Mouse (Mus musculus) hindbrain, postnatal 0 days (tissue): ENCODE measurements around the gene Igdcc4. TPM values are rescaled to one million over a fixed set of nuclear protein-coding genes. Genes with fewer than 3 reads are reported as not detected.

Experiments used
- ATAC-seq: fragments of 200-750 bp; cut with Nextera tagmentation; 2 replicates; pipeline ENCODE4 v1.8.0; 2017; ENCODE audit warnings: mild to moderate bottlenecking, moderate TSS enrichment, moderate library complexity
- DNase-seq: peaks from one replicate; pipeline ENCODE4 v3.0.0-alpha.2; 2015; ENCODE audit warnings: low spot score
- H3K27ac ChIP-seq: fragments of 300-500 bp; sonication (generic); 2 replicates; pipeline ENCODE4 v1.5.1; 2014; ENCODE audit warnings: mild to moderate bottlenecking
- H3K27me3 ChIP-seq: fragments of 300-500 bp; sonication (generic); 2 replicates; pipeline ENCODE4 v1.6.1; 2014; ENCODE audit warnings: low read length, mixed read lengths; ENCODE audit not compliant: insufficient read depth
- H3K36me3 ChIP-seq: fragments of 300-500 bp; sonication (generic); 2 replicates; pipeline ENCODE4 v1.6.1; 2014; ENCODE audit warnings: low read length, mixed read lengths; ENCODE audit not compliant: insufficient read depth
- H3K4me1 ChIP-seq: fragments of 300-500 bp; sonication (generic); 2 replicates; pipeline ENCODE4 v1.6.1; 2014; ENCODE audit warnings: antibody characterized with exemption, low read length, mixed read lengths; ENCODE audit not compliant: insufficient read depth
- H3K4me2 ChIP-seq: fragments of 300-500 bp; sonication (generic); 2 replicates; pipeline ENCODE4 v1.6.1; 2014; ENCODE audit warnings: low read depth, mild to moderate bottlenecking, low read length, moderate library complexity, mixed read lengths
- H3K4me3 ChIP-seq: fragments of 300-500 bp; sonication (generic); 2 replicates; pipeline ENCODE4 v1.5.1; 2014; ENCODE audit warnings: low read length
- H3K9ac ChIP-seq: fragments of 300-500 bp; sonication (generic); replicated peaks from 2 replicates; pipeline ENCODE4 v1.6.1; 2014; ENCODE audit warnings: mild to moderate bottlenecking, low read length, moderate library complexity, mixed read lengths
- H3K9me3 ChIP-seq: fragments of 300-500 bp; sonication (generic); 2 replicates; pipeline ENCODE4 v1.6.1; 2016; ENCODE audit warnings: low read length, mixed read lengths
- CTCF ChIP-seq: IDR thresholded peaks from 2 replicates; pipeline ENCODE4 v1.5.1; 2016; ENCODE audit warnings: antibody characterized with exemption, control low read depth, low read depth
- WGBS: fragments of 180-500 bp; shearing (Covaris S2); extraction: QIAGEN DNeasy Blood & Tissue Kit; methylation state at CpG from one replicate; pipeline ENCODE4 v1.1.7; 2014; 5-methylcytosine and 5-hydroxymethylcytosine counted together
- polyA plus RNA-seq: library from polyadenylated mRNA; unstranded; fragments of >200 nt; fragmentation: Nextera tagmentation; extraction: Ambion mirVana; gene quantifications from 2 replicates; pipeline ENCODE4 v1.2.1, GENCODE M21; 2015
- total RNA-seq: library from RNA; depleted of rRNA; stranded (reverse); fragments of >200 nt; gene quantifications from 2 replicates; pipeline ENCODE4 v1.2.3, GENCODE M21; 2014

Gene Igdcc4
- total and polyA plus RNA-seq, 2 experiments from 2014 or later = 12.2 to 56.8 TPM

DNA sequence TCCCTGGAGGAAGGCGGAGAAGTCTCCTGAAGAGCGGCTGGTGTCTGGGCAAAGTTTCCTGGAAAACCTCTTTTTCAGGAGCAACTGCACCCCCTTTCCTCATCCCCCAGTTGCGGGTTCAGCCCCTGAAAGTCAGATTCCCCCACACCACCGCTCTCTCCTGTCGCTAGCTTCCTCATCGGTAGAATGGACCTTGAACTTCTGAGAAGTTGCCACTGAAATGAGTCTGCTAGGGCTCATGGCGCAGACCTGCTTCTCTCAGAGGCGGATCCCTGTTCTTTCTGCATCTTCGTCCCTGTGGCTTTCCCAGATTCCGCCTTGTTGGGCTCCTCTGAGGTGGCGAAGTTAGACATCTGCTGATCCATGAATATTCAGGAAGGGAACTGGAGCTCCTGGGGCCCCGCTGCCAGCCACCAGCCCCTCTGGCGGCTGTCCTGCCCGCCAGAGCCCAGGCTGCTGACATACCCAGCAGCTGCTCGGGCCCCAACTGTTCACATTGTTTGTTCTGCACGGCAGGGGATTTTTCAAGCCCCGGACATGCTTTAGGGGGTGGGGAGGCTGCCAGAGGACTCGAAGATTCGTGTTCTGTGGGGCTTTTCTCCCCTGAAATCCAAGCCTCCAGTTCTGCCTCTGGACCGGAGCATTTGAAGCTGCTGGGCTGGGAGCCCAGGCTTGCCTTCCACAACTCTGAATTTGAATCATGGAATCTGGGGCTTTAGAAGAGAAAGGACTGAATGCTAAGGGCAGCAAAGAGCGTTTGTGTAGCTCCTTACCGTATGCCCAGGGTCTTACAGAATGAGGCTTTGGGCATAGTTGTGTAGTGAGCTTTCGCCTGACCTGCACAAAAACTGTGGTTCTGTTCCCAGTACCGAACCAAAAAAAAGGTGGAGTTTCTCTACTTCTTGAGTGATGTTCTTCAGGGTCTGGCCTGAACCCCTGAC lies 8.1 kb downstream of the Igdcc4 start:
- Histone ChIP-seq H3K9ac (0 out of 2 replicates have a peak overlapping the region, but pooled peaks have one; percentile 14), H3K9me3 (no peaks in the 10 kb centered on the region), H3K4me3 (no peak overlapping the region), H3K27ac (peak overlapping the region; percentile 76), H3K36me3 (no peaks in the 10 kb centered on the region), H3K4me1 (0 out of 2 replicates have a peak, but pooled peaks cover 3% of the 10 kb centered on the region), H3K4me2 (peak overlapping the region; percentile 34), H3K27me3 (no peaks in the 10 kb centered on the region)
- DNase-seq (peak; percentile 84), ATAC-seq (peak; percentile 91)
- no peak for TF ChIP-seq CTCF
- 15% methylated on average over 24 of the region's 24 CpGs for WGBS

- no peak for TF ChIP-seq CTCF
- Histone ChIP-seq H3K27me3 (no peaks in the 10 kb centered on the region), H3K9me3 (no peaks in the 10 kb centered on the region), H3K9ac (no peak overlapping the region), H3K4me2 (no peak overlapping the region), H3K27ac (no peak overlapping the region), H3K4me3 (no peak overlapping the region), H3K4me1 (0 out of 2 replicates have a peak, but pooled peaks cover 3% of the 10 kb centered on the region), H3K36me3 (0 out of 2 replicates have a peak, but pooled peaks cover 9% of the 10 kb centered on the region)
- WGBS = 84% methylated on average over 5 of the region's 5 CpGs
- DNase-seq (no peak), ATAC-seq (no peak)
Measured at GRCm38 (mm10) chr9:65111698-65112097, 10.4 kb downstream of the Igdcc4 start.

DNA sequence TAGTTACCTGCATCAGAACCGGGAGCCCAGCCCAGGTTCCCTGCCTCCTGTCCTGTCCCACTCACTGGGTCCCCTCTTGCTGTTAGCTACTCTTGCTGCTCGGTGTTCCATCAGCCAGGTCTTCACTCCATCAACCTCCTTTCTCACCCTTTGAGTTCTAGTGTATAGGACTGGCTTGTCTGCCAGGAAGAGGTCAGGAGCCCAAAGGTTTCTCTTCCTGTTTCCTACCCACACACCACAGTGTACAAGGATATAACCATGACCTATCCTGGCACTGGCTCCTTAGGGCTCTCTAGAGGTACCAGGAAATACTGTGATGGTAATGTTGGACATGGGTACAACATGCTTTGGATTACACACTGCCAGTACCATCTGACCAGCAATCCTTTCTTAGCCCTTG lies 12.4 kb downstream of the Igdcc4 start:
- TF ChIP-seq CTCF = no peak
- Histone ChIP-seq H3K9me3 (no peaks in the 10 kb centered on the region), H3K4me3 (no peak overlapping the region), H3K36me3 (0 out of 2 replicates have a peak, but pooled peaks cover 21% of the 10 kb centered on the region), H3K4me2 (no peak overlapping the region), H3K27me3 (no peaks in the 10 kb centered on the region), H3K9ac (no peak overlapping the region), H3K4me1 (0 out of 2 replicates have a peak, but pooled peaks cover under 1% of the 10 kb centered on the region), H3K27ac (no peak overlapping the region)
- DNase-seq (no peak), ATAC-seq (no peak)
- WGBS = 90% methylated on average over 2 of the region's 2 CpGs

DNA sequence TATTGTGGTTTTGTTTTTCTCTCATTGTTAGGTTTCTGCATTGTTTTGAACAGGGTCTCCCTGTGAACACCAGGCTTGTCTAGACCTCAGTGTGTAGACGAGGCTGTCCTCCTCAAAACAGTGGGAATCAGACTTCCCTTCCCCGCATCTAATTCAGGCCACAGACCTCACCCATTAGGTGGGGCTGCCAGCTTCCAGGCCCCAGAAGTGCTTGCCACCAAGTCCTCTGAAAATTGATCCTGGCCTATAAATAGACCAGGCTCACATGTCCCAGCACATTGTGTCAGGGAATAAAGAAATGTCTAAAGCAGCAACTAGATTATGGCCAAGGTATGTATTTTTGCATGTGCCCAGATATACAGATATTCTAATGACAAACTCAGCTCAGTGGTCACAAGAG lies 14.6 kb downstream of the Igdcc4 start:
- 0 out of 2 replicates have a peak, but pooled peaks cover 21% of the 10 kb centered on the region for H3K36me3 ChIP-seq
- WGBS = 76% methylated on average over 2 of the region's 2 CpGs
- no peak for ATAC-seq
- H3K4me2 ChIP-seq = no peak overlapping the region
- DNase-seq = no peak
- no peaks in the 10 kb centered on the region for H3K4me1 ChIP-seq
- H3K9me3 ChIP-seq = no peaks in the 10 kb centered on the region
- H3K27ac ChIP-seq = no peak overlapping the region
- no peak overlapping the region for H3K4me3 ChIP-seq
- TF ChIP-seq CTCF = no peak
- H3K9ac ChIP-seq = no peak overlapping the region
- H3K27me3 ChIP-seq = no peaks in the 10 kb centered on the region

- H3K27me3 ChIP-seq = no peaks in the 10 kb centered on the region
- no peak overlapping the region for H3K27ac ChIP-seq
- no peak for TF ChIP-seq CTCF
- no peak overlapping the region for H3K4me3 ChIP-seq
- no peak overlapping the region for H3K9ac ChIP-seq
- WGBS = 65% methylated on average over 2 of the region's 2 CpGs
- no peaks in the 10 kb centered on the region for H3K4me1 ChIP-seq
- no peaks in the 10 kb centered on the region for H3K9me3 ChIP-seq
- DNase-seq (no peak), ATAC-seq (no peak)
- 0 out of 2 replicates have a peak, but pooled peaks cover 21% of the 10 kb centered on the region for H3K36me3 ChIP-seq
- no peak overlapping the region for H3K4me2 ChIP-seq
Measured at GRCm38 (mm10) chr9:65117516-65117915, 16.2 kb downstream of the Igdcc4 start.

DNA sequence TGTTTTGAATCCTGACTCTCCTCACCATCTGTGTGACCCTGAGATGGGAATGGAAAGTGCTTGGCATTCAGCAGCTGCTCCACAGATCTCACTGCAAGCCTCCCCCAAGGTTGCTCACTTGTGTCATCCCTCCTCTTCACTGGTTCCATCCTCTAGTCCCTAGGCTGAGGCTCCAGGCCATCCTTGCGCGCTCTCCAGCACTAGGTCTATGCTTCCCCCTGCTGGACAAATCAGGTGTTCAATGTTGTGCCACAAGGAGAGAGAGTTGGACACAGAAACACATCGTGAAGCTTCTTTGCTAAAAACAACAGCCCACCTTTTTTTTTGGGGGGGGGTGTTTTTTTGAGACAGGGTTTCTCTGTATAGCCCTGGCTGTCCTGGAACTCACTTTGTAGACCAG lies 19.6 kb downstream of the Igdcc4 start:
- Histone ChIP-seq H3K36me3 (peaks cover 23% of the 10 kb centered on the region; the same call in 1 of the 2 replicates), H3K4me1 (no peaks in the 10 kb centered on the region), H3K9ac (no peak overlapping the region), H3K4me3 (no peak overlapping the region), H3K4me2 (no peak overlapping the region), H3K27me3 (no peaks in the 10 kb centered on the region), H3K27ac (no peak overlapping the region), H3K9me3 (no peaks in the 10 kb centered on the region)
- 12% methylated on average over 3 of the region's 3 CpGs for WGBS
- ATAC-seq (peak; percentile 41; the same call in 1 of the 2 replicates), DNase-seq (peak; percentile 88)
- TF ChIP-seq CTCF = peak; percentile 93
